In the genomic region with DNA sequence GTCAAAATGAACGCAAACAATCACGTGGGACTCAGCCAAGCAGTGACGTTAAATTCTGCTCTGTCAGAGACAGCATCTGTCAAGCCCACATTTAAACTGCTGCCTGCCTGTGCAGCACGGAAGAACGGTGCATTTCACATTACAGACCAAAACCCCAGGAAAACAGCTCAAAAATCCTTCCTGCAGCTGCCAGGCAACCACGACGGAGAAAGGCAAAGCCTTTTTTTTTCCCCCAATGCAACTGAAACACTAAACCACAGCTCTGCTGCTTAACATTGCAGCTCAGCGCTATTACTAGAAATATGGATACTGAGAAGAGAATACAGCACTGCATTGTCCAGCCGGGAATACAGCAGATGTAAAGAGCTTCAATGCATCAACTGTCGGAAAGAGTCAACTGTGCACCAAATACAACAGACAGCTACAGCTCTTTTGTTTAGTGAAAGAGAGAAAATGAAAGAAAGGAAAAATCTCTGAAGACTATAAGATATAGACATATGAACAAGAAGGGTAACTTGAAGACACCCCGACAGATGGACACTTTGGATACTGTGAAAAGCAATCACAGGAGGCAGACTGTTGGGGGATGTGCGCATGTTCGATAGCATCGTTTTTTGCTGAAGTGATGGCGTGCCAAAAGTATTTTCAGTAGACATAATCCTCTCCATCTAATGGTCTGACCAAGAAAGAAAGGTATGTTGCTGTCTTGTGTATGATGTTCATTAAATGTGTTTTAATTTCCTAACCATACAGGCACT, we compare ENCODE assay signal across 8 mouse cellular contexts. TPM values are rescaled to one million over a fixed set of nuclear protein-coding genes. Genes with fewer than 3 reads are reported as not detected.
DNase-seq lines count a peak whose midpoint lies in the region; ATAC-seq lines count a peak whose summit lies in the region.

A gene (plus strand): TSS at position 15 of the 758 bp plus-strand sequence.

- peaks cover 9% of the 10 kb centered on the region for H3K4me1 ChIP-seq in forebrain, embryonic 10.5 days
- no peaks in the 10 kb centered on the region for H3K4me1 ChIP-seq in hindbrain, embryonic 16.5 days (ENCODE audit: control insufficient read depth, insufficient read depth, low read depth, low read length)
- peaks cover 12% of the 10 kb centered on the region for H3K4me1 ChIP-seq in limb, embryonic 13.5 days

- peak within 1 kb of the TSS; percentile 65; the same call in 1 of the 2 replicates for H3K27ac ChIP-seq in forebrain, embryonic 10.5 days
- H3K27ac ChIP-seq in hindbrain, embryonic 16.5 days (ENCODE audit: low read depth, low read length), result peak within 1 kb of the TSS; percentile 89
- H3K27ac ChIP-seq in limb, embryonic 13.5 days, result peak within 1 kb of the TSS; percentile 52; the same call in 1 of the 2 replicates

- peak within 1 kb of the TSS; percentile 50 for H3K4me2 ChIP-seq in hindbrain, embryonic 16.5 days (ENCODE audit: low read length)
- peak within 1 kb of the TSS; percentile 59 for H3K4me2 ChIP-seq in limb, embryonic 13.5 days (replicated peaks)

- no peaks in the 10 kb centered on the region for H3K36me3 ChIP-seq in forebrain, embryonic 10.5 days (replicated peaks)
- no peaks in the 10 kb centered on the region for H3K36me3 ChIP-seq in hindbrain, embryonic 16.5 days (ENCODE audit: control insufficient read depth, insufficient read depth, low read length)
- H3K36me3 ChIP-seq in limb, embryonic 13.5 days, result no peaks in the 10 kb centered on the region

- peak within 1 kb of the TSS; percentile 6; the same call in 1 of the 2 replicates for H3K4me3 ChIP-seq in forebrain, embryonic 10.5 days
- peak within 1 kb of the TSS; percentile 49 for H3K4me3 ChIP-seq in hindbrain, embryonic 16.5 days (ENCODE audit: low read length)
- peak within 1 kb of the TSS; percentile 36 for H3K4me3 ChIP-seq in limb, embryonic 13.5 days

- H3K27me3 ChIP-seq in forebrain, embryonic 10.5 days (ENCODE audit: poor library complexity, severe bottlenecking), result no peaks in the 10 kb centered on the region
- no peaks in the 10 kb centered on the region for H3K27me3 ChIP-seq in hindbrain, embryonic 16.5 days (replicated peaks; ENCODE audit: control insufficient read depth, insufficient read depth, low read length)
- H3K27me3 ChIP-seq in limb, embryonic 13.5 days, result no peaks in the 10 kb centered on the region

- H3K9ac ChIP-seq in hindbrain, embryonic 16.5 days (ENCODE audit: low read depth, low read length), result peak within 1 kb of the TSS; percentile 69
- H3K9ac ChIP-seq in limb, embryonic 13.5 days, result peak within 1 kb of the TSS; percentile 35; the same call in 1 of the 2 replicates

- DNase-seq in cerebellum, adult 11 months, result no peak
- peak; percentile 8 for DNase-seq in R1 (ENCODE audit: low read depth, low spot score)
- DNase-seq in forebrain, embryonic 10.5 days (ENCODE audit: extremely low spot score, low spot score), result no peak
- peak; percentile 77 to 81 for DNase-seq in right cerebral cortex, adult 2 months (ENCODE audit: low spot score in 2 of 2)
- no peak for DNase-seq in gastrocnemius, adult 8-10 months (ENCODE audit: low spot score in 2 of 2)

- no peaks in the 10 kb centered on the region for H3K9me3 ChIP-seq in forebrain, embryonic 10.5 days
- no peaks in the 10 kb centered on the region for H3K9me3 ChIP-seq in hindbrain, embryonic 16.5 days (ENCODE audit: control insufficient read depth, low read length)
- H3K9me3 ChIP-seq in limb, embryonic 13.5 days, result no peaks in the 10 kb centered on the region

- 82% methylated on average over 15 of the region's 15 CpGs for WGBS in forebrain, embryonic 10.5 days
- WGBS in hindbrain, embryonic 16.5 days, result 16% methylated on average over 15 of the region's 15 CpGs
- 43% methylated on average over 15 of the region's 15 CpGs for WGBS in limb, embryonic 13.5 days

- peak; percentile 56; the same call in 1 of the 2 replicates for ATAC-seq in cerebellum, adult (ENCODE audit: insufficient number of reproducible peaks, low FRiP score, low TSS enrichment)
- ATAC-seq in hindbrain, embryonic 16.5 days, result peak; percentile 91
- peak; percentile 82 for ATAC-seq in limb, embryonic 13.5 days (ENCODE audit: low FRiP score, low read depth)

RNA-seq across cellular contexts. Expression of the gene that starts here (rescaled TPM):
- polyA plus RNA-seq in forebrain, embryonic 10.5 days (2016; fragmentation: Nextera tagmentation; extraction: Ambion mirVana), result 0.28 and 0.38 TPM in 2 replicates
- polyA plus RNA-seq in hindbrain, embryonic 16.5 days (2015; fragmentation: Nextera tagmentation; extraction: Ambion mirVana), result 7.2 and 7.7 TPM in 2 replicates
- 0.88 and 0.98 TPM in 2 replicates for polyA plus RNA-seq in limb, embryonic 13.5 days (2015; fragmentation: Nextera tagmentation; extraction: Ambion mirVana)
- under 1 TPM; 0.29 to 0.96 (median 0.66) TPM for total RNA-seq in gastrocnemius, adult 8-10 months (2022)

Comparison
In these comparisons a context has a peak if more than half of its experiments do, and no peak if none do; other contexts are left out.
1. Peak in ATAC-seq, H3K4me3 ChIP-seq, H3K27ac ChIP-seq, H3K9ac ChIP-seq and H3K4me2 ChIP-seq in limb, embryonic 13.5 days; RNA of the gene not detected or under 1 TPM.
2. DNase-seq: peak in R1 (single experiment) and right cerebral cortex, adult 2 months (2 of 2); none in cerebellum, adult 11 months (single experiment), forebrain, embryonic 10.5 days (single experiment) and gastrocnemius, adult 8-10 months (0 of 2).
3. Peak in every context shown above with its lines, with median percentiles within 50 percentile points of each other: ATAC-seq, H3K27ac ChIP-seq and H3K4me3 ChIP-seq.